Mouse (Mus musculus) stomach, postnatal 0 days (tissue): ENCODE measurements around the gene Parn.

Source experiments
- CTCF ChIP-seq: IDR thresholded peaks from 2 replicates; pipeline ENCODE4 v1.5.1; 2016; ENCODE audit warnings: antibody characterized with exemption, low read depth, mild to moderate bottlenecking, moderate library complexity
- EP300 ChIP-seq: optimal IDR thresholded peaks from 2 replicates; pipeline ENCODE3; 2016; ENCODE audit warnings: antibody characterized with exemption

GRCm38 (mm10) chr16:13493981-13494380 is 174.0 kb downstream of the Parn start:
- TF ChIP-seq CTCF (no peak), EP300 (no peak)
